Mouse (Mus musculus) CH12.LX (cell line): Measurements from ENCODE around the gene Olfr978.

Source experiments
- CHD2 ChIP-seq: IDR thresholded peaks from 2 replicates; pipeline ENCODE4 v1.6.1; 2011; ENCODE audit warnings: low read length, improper control_type of control experiment
- CTCF ChIP-seq, 2 experiments: IDR thresholded peaks in 1 of 2; conservative IDR thresholded peaks in 1 of 2; 2 replicates each; pipeline ENCODE4 v1.5.1; 2011 to 2012; ENCODE audit warnings: low read depth in 2 of 2, low read length in 2 of 2, improper control_type of control experiment in 1 of 2, inconsistent platforms in 1 of 2, mild to moderate bottlenecking in 1 of 2, moderate library complexity in 1 of 2
- E2F4 ChIP-seq: IDR thresholded peaks from 2 replicates; pipeline ENCODE4 v1.6.1; 2011; ENCODE audit warnings: low read depth, low read length, improper control_type of control experiment; ENCODE audit not compliant: insufficient replicate concordance
- EP300 ChIP-seq: IDR thresholded peaks from 2 replicates; pipeline ENCODE4 v1.6.1; 2011; ENCODE audit warnings: low read length, improper control_type of control experiment
- ETS1 ChIP-seq: conservative IDR thresholded peaks from 2 replicates; pipeline ENCODE4 v1.6.1; 2012; ENCODE audit warnings: low read depth, mild to moderate bottlenecking, inconsistent platforms, low read length, improper control_type of control experiment, moderate library complexity
- JUN ChIP-seq: IDR thresholded peaks from 2 replicates; pipeline ENCODE4 v1.6.1; 2011; ENCODE audit warnings: low read depth, mild to moderate bottlenecking, low read length, improper control_type of control experiment, moderate library complexity; ENCODE audit not compliant: insufficient read depth
- KAT2A ChIP-seq: IDR thresholded peaks from 2 replicates; pipeline ENCODE4 v1.6.1; 2012; ENCODE audit warnings: low read length, improper control_type of control experiment, inconsistent platforms; ENCODE audit not compliant: insufficient replicate concordance
- MAFK ChIP-seq: IDR thresholded peaks from 2 replicates; pipeline ENCODE4 v1.6.1; 2011; ENCODE audit warnings: low read length, improper control_type of control experiment; ENCODE audit not compliant: insufficient replicate concordance
- MAX ChIP-seq: IDR thresholded peaks from 2 replicates; pipeline ENCODE4 v1.6.1; 2011; ENCODE audit warnings: low read length, improper control_type of control experiment
- POLR2A ChIP-seq: IDR thresholded peaks from 2 replicates; pipeline ENCODE4 v1.6.1; 2011; ENCODE audit warnings: low read depth, mild to moderate bottlenecking, improper control_type of control experiment, low read length
- POLR2AphosphoS2 ChIP-seq: IDR thresholded peaks from 2 replicates; pipeline ENCODE4 v1.6.1; 2011; ENCODE audit warnings: low read depth, low read length, improper control_type of control experiment
- USF1 ChIP-seq: IDR thresholded peaks from 2 replicates; pipeline ENCODE4 v1.6.1; 2014; ENCODE audit warnings: low read depth, mild to moderate bottlenecking, inconsistent platforms, low read length, improper control_type of control experiment
- USF2 ChIP-seq: conservative IDR thresholded peaks from 2 replicates; pipeline ENCODE4 v1.6.1; 2011; ENCODE audit warnings: low read depth, low read length, improper control_type of control experiment
- ZKSCAN1 ChIP-seq: IDR thresholded peaks from 2 replicates; pipeline ENCODE4 v1.6.1; 2012; ENCODE audit warnings: low read depth, inconsistent platforms, low read length, improper control_type of control experiment, borderline replicate concordance

GRCm38 (mm10) chr9:39991813-39992212, at the start of gene Olfr978:
- TF ChIP-seq CTCF (conservative IDR thresholded peaks at IDR 0.05 in 1 of 2, IDR thresholded peaks at IDR 0.05 in 1 of 2; ENCODE audit: low read depth in 2 of 2, low read length in 2 of 2): no peak
- no peak for TF ChIP-seq POLR2AphosphoS2
- TF ChIP-seq CHD2: no peak
- TF ChIP-seq E2F4: no peak
- TF ChIP-seq KAT2A: no peak
- no peak for TF ChIP-seq USF2
- TF ChIP-seq ETS1: no peak
- no peak for TF ChIP-seq ZKSCAN1
- TF ChIP-seq MAFK: no peak
- TF ChIP-seq USF1: no peak
- no peak for TF ChIP-seq EP300
- TF ChIP-seq JUN: no peak
- TF ChIP-seq POLR2A: no peak
- no peak for TF ChIP-seq MAX
